Mouse (Mus musculus) spleen, adult 2 months (tissue): ENCODE data around the gene Cnnm3.

Experiments
- CTCF ChIP-seq: fragments of 200-500 bp; IDR thresholded peaks from 2 replicates; pipeline ENCODE4 v1.5.1; 2011; ENCODE audit warnings: mild to moderate bottlenecking, inconsistent platforms; ENCODE audit not compliant: insufficient read depth, insufficient read length, insufficient replicate concordance; ENCODE audit errors: extremely low read depth
- POLR2A ChIP-seq: fragments of 200-500 bp; IDR thresholded peaks from 2 replicates; pipeline ENCODE4 v1.6.1; 2011; ENCODE audit warnings: low read depth, low read length, inconsistent platforms

- TF ChIP-seq CTCF = no peak
- no peak for TF ChIP-seq POLR2A
Measured at GRCm38 (mm10) chr1:36524058-36524457, 12.4 kb downstream of the Cnnm3 start.
